Mouse (Mus musculus) natural killer cell, adult 2 months (primary cell): ENCODE data around the gene Stk19.

ENCODE experiments used
- DNase-seq, 2 experiments: peaks; one replicate each; pipeline ENCODE4 v3.0.0; 2022; ENCODE audit warnings: low spot score in 2 of 2

Gene Stk19

GRCm38 (mm10) chr17:34836856-34837221 lies at the start of gene Stk19, which contains the start of gene Dxo:
Gene Stk19 (minus strand): TSS chr17:34836945.
Gene Dxo (plus strand): TSS chr17:34837019.
- peak; percentile 92 to 95 for DNase-seq

- DNase-seq, result no peak
Measured at GRCm38 (mm10) chr17:34885615-34886014, 48.9 kb upstream of the Stk19 start.

GRCm38 (mm10) chr17:34884704-34885103 lies 48.0 kb upstream of the Stk19 start:
- no peak for DNase-seq

- no peak for DNase-seq
Measured at GRCm38 (mm10) chr17:34883332-34883731, 46.6 kb upstream of the Stk19 start.

GRCm38 (mm10) chr17:34881683-34882310 lies 45.1 kb upstream of the Stk19 start, which contains the start of gene Gm20547:
Gene Gm20547 (minus strand): TSS chr17:34882042.
- no peak for DNase-seq

GRCm38 (mm10) chr17:34881166-34881565 lies 44.4 kb upstream of the Stk19 start:
- DNase-seq, result no peak

GRCm38 (mm10) chr17:34879336-34879879 lies 42.7 kb upstream of the Stk19 start, which contains the start of gene Zbtb12:
Gene Zbtb12 (plus strand): TSS chr17:34879483.
- no peak for DNase-seq

- no peak for DNase-seq
Measured at GRCm38 (mm10) chr17:34874321-34874720, 37.6 kb upstream of the Stk19 start.

- DNase-seq, result no peak
Measured at GRCm38 (mm10) chr17:34865981-34866380, 29.2 kb upstream of the Stk19 start.

GRCm38 (mm10) chr17:34862416-34863081 lies 25.8 kb upstream of the Stk19 start, which contains the start of gene Cfb:
Gene Cfb (minus strand): TSS chr17:34862518.
- no peak for DNase-seq

- no peak for DNase-seq
Measured at GRCm38 (mm10) chr17:34861704-34862415, 25.1 kb upstream of the Stk19 start.

GRCm38 (mm10) chr17:34860514-34860913 lies 23.8 kb upstream of the Stk19 start:
- DNase-seq, result no peak

GRCm38 (mm10) chr17:34858670-34859069 lies 21.9 kb upstream of the Stk19 start:
- DNase-seq, result no peak

GRCm38 (mm10) chr17:34855825-34856224 lies 19.1 kb upstream of the Stk19 start:
- peak; percentile 42 to 59 for DNase-seq

- no peak for DNase-seq
Measured at GRCm38 (mm10) chr17:34854761-34855160, 18.0 kb upstream of the Stk19 start.

- DNase-seq, result no peak
Measured at GRCm38 (mm10) chr17:34853511-34853910, 16.8 kb upstream of the Stk19 start.

GRCm38 (mm10) chr17:34850517-34851125 lies 13.9 kb upstream of the Stk19 start:
- no peak for DNase-seq

GRCm38 (mm10) chr17:34849722-34850516 lies 13.2 kb upstream of the Stk19 start, which contains the start of the genes Skiv2l and Nelfe:
Gene Skiv2l (minus strand): TSS chr17:34850210.
Gene Nelfe (plus strand): TSS chr17:34850391.
- peak; percentile 96 to 98 for DNase-seq

GRCm38 (mm10) chr17:34847615-34848014 lies 10.9 kb upstream of the Stk19 start:
- DNase-seq, result no peak

GRCm38 (mm10) chr17:34847192-34847591 lies 10.4 kb upstream of the Stk19 start:
- DNase-seq, result no peak

- no peak for DNase-seq
Measured at GRCm38 (mm10) chr17:34844884-34845283, 8.1 kb upstream of the Stk19 start.
